Mouse (Mus musculus): Measurements from ENCODE around the gene Inpp5k. TPM values are rescaled to one million over a fixed set of nuclear protein-coding genes. Genes with fewer than 3 reads are reported as not detected.

The Inpp5k gene
- polyA plus RNA-seq, 1 experiment = 23.9 TPM

DNA sequence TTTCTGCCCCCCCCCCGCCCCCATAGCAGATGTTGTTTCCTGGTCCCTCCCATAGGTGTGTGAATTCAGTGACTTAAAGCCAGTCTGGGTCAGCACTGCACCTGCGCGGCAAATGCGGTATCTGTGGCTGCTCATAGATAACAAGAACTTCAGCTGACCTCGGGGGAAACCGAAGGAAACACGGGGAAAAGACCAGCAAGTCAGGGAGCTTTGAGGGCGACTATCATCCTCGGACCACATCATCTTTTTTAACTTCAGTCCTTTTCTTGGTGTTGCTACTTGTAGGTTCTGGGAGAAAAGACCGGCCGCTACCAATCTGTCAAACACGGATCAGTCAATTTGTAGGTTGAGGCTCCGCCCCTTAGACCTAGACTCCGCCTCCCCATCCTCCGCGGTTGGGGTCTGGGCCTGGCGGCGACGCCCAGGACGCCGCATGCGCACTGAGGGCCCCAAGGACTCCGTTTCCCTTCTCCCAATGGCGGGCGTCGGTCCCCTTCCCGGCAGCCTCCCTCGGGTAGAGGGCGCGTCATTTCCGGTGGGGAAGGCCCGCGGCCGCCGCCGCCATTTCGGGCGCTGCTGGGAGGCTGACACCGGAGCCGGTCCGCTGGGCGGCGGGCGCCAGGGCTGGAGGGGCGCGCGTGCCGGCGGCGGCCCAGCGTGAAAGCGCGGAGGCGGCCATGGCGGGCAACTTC is 48.1 kb downstream of the Inpp5k start, which contains the start of gene Crk:
Gene Crk, plus strand, starts transcription at position 513 of the 692 bp plus-strand sequence.
- TF ChIP-seq GATA1 (IDR thresholded peaks at IDR 0.05; ENCODE audit: low read length) = no peak

DNA sequence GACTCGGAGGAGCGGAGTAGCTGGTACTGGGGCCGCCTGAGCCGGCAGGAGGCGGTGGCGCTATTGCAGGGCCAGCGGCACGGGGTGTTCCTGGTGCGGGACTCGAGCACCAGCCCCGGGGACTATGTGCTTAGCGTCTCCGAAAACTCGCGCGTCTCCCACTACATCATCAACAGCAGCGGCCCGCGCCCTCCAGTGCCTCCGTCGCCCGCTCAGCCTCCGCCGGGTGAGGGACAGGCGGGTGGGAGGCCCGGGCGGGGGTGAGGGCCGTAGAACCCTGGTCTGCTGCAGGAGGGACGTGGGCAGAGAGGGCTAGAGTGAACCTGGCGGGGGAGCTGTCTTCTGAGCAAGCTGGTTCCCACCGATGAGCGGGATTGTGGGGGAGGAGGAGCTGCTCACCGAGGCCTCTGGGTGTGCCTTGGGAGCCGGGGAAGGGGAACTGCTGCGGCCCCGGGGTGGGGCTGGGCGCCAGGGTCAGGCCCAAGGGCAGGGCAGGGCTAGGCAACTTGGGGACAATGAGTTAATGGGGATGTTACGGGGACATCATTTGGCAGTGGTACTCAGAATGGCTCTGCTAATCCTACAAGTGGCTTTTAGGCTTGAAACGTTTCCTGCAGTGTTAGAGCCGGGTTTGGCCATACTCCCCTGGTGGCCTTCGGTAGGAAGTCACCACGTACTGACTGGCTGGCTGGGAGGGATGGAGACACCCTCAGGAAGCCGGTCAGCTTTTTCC is 48.8 kb downstream of the Inpp5k start:
- TF ChIP-seq GATA1 (IDR thresholded peaks at IDR 0.05; ENCODE audit: low read length) = no peak

DNA sequence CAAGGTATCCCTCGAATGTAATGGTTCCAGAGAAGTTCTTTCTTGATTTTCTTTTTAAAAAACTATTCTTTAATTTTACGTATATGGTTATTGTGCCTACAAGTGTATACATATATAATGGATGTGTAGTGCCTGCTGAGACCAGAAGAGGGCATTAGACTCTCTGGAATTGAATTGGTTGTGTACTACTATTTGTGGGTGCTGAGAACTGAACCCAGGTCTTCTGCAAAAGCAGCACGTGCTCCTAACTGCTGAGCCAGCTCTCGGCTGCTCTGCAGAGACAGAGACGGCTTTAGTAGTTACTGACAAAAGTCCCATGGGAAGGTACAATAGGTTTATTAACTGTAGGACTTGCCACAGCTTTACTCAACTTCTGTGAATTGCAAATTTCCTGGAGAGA is 53.7 kb downstream of the Inpp5k start:
- no peak for TF ChIP-seq GATA1 (IDR thresholded peaks at IDR 0.05; ENCODE audit: low read length)

DNA sequence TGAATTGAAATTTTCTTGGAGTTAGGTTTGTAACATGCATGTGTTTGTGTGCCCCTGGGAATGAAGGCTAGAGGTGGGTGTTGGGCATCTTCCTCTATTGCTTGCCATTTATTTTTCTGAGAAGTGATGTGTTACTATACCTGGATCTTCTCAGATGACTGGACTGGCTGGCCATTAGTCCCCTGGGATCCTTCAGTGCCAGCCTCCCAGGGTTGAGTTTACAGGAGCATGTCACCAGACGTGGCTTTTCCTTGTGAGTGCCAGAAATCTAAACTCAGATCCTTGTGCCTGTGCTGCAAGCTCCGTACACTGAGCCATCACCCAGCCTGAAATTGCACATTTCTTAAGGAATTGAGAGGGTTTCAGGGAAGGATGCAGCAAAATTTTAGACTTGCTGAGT is 54.2 kb downstream of the Inpp5k start:
- no peak for TF ChIP-seq GATA1 (IDR thresholded peaks at IDR 0.05; ENCODE audit: low read length)

DNA sequence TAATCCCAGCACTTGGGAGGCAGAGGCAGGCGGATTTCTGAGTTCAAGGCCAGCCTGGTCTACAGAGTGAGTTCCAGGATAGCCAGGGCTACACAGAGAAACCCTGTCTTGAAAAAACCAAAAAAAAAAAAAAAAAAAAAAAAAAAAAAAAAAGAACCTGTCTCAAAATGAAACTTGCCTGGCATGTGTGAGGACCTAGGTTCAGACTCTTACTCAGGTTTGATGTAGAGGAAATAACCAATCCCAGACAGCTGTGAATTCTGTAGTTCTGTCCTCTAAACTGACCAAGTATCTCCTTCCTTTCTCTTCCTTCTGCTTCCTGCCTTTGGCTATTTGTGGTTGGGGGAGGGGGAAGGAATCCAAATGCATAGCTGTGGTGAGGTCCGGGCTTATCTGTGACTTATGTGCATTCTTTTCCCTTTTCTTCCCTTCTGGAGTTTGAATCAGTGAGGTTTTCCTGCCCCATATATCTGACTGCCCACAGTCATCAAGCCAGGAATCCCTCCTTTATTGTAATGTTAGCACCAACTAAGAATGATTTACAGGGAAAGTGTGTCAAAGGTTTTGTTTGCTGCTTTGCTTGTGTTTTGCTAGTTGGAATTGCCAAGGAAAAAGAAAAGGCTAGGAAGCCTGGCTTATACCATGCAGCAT is 56.7 kb downstream of the Inpp5k start:
- TF ChIP-seq GATA1 (IDR thresholded peaks at IDR 0.05; ENCODE audit: low read length) = no peak

DNA sequence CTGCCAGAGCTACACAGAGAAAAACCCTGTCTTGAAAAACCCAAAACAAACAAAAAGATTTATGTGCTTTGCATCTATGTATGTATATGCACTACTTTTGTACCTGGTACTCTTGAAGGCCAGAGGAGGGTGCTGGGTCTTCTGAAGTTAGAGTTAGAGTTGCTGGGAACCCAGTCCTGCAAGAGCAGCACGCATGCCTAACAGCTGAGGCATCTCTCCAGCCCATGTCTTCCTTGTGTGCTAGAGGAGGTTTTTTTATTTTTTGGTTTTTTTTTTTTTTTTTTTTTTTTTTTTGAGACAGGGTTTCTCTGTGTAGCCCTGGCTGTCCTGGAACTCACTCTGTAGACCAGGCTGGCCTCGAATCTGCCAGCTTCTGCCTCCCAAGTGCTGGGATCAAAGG is 57.3 kb downstream of the Inpp5k start:
- TF ChIP-seq GATA1 (IDR thresholded peaks at IDR 0.05; ENCODE audit: low read length) = no peak

DNA sequence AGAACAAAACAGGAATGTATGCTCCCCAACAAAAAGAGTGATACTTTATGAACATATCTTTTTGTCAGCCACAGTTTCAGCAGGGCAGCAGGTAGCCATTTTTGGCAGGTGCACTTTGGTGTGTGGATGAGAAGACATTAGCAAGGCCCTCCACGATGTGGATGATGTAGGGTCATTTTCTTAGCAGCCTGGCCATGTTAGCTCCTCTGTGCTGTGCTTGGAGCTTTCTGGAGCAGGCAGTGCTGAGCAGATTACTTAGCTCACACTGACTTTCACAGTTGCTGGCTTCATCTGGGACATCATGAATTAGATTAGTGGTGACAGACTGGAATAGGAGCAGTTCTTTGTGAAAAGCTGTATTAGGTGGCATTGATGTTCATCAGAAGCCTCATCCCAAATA is 59.2 kb downstream of the Inpp5k start:
- TF ChIP-seq GATA1 (IDR thresholded peaks at IDR 0.05; ENCODE audit: low read length) = no peak

DNA sequence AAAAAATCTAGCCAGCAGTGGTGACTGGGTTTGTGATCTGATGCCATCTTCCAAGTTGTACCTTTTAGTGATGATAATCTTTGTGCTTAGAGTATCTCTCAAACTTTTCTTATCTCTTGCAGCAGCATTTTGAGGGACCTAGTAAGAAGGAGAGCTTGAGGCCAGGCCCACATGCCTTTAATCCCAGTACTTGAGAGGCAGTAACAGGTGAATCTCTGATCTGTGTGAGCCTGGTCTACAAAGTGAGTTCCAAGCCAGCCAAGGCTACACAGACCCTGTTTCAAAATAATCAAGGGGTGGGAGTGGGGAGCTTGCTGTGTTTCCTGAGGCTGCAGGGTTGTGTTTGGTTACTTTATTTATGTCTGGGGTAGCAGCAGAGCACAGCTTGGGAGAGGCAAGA is 60.3 kb downstream of the Inpp5k start:
- TF ChIP-seq GATA1 (IDR thresholded peaks at IDR 0.05; ENCODE audit: low read length) = no peak

DNA sequence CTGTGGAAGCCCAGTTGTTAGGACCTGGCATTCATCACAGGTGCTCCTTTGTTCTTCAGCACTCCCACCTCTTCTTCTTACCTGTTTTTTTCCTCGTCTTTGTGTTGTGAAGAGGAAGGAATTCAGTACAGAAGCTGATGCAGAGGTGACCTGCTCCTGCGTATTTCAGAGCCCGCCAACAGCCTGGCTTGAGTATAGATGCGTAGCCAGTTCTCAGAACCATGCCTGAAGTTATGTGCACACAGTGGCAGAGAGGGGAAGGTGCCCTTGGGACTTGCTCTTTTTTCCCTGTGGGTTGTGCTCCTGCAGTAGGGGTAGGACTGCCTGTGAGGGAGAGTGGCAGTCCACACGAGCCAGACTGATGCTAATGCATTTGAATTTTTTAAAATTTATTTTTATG is 62.8 kb downstream of the Inpp5k start:
- no peak for TF ChIP-seq GATA1 (IDR thresholded peaks at IDR 0.05; ENCODE audit: low read length)

Other genes with a start within 250 kb of the Inpp5k start
- gene Serpinf1, start 208.3 kb upstream of the Inpp5k start, polyA plus RNA-seq (2012) = not detected in 2 replicates
- gene Serpinf2, start 191.4 kb upstream of the Inpp5k start, polyA plus RNA-seq (2012) = 0.05 TPM in 1 of 2 replicates, not detected in the other
- gene Wdr81, start 176.3 kb upstream of the Inpp5k start, polyA plus RNA-seq (2012) = 23.4 and 24.8 TPM in 2 replicates
- not detected in 2 replicates for gene Tlcd2, start 169.3 kb upstream of the Inpp5k start, polyA plus RNA-seq (2012)
- 57.7 and 84.3 TPM in 2 replicates for gene Prpf8, start 144.2 kb upstream of the Inpp5k start, polyA plus RNA-seq (2012)
- 0.30 and 0.37 TPM in 2 replicates for gene Rilp, start 120.9 kb upstream of the Inpp5k start, polyA plus RNA-seq (2012)
- gene Scarf1, start 117.4 kb upstream of the Inpp5k start, polyA plus RNA-seq (2012) = 0.03 and 0.04 TPM in 2 replicates
- 5.1 and 6.5 TPM in 2 replicates for gene Slc43a2, start 99.3 kb upstream of the Inpp5k start, polyA plus RNA-seq (2012)
- gene Pitpna, start 42.9 kb upstream of the Inpp5k start, polyA plus RNA-seq (2012) = 36.7 and 46.7 TPM in 2 replicates
- gene Myo1c, start 19.5 kb downstream of the Inpp5k start, polyA plus RNA-seq (2012) = 32.6 and 47.1 TPM in 2 replicates
- gene Crk, start 48.3 kb downstream of the Inpp5k start, polyA plus RNA-seq (2012) = 124 and 160 TPM in 2 replicates
- gene Ywhae, start 101.9 kb downstream of the Inpp5k start, polyA plus RNA-seq (2012) = 432 and 613 TPM in 2 replicates
- not detected in 2 replicates for gene Doc2b, start 165.1 kb downstream of the Inpp5k start, polyA plus RNA-seq (2012)

Data from G1E-ER4 (cell line).